Mouse (Mus musculus): Measurements from ENCODE around the gene Atmin. TPM values are rescaled to one million over a fixed set of nuclear protein-coding genes. Genes with fewer than 3 reads are reported as not detected.

Atmin gene
- total RNA-seq, 2 experiments from 2014 or later = 24.3 to 25.0 TPM

Other genes with a start within 250 kb of the Atmin start
- gene Cdyl2, start 210.4 kb upstream of the Atmin start, total RNA-seq (2021) = 1 to 10 TPM; 4.6 to 6.1 TPM
- gene Cmc2, start 21.9 kb upstream of the Atmin start, total RNA-seq (2021) = 10 to 100 TPM; 53.0 to 57.0 TPM
- gene Cenpn, start 21.7 kb upstream of the Atmin start, total RNA-seq (2021) = 1 to 10 TPM; 2.6 to 2.7 TPM
- gene 1700030J22Rik, start 35.6 kb downstream of the Atmin start, total RNA-seq (2021) = 1 to 10 TPM; 1.4 to 1.5 TPM
- gene Gcsh, start 50.1 kb downstream of the Atmin start, total RNA-seq (2021) = 100 to 1,000 TPM; 140 to 168 TPM
- gene Pkd1l2, start 139.1 kb downstream of the Atmin start, total RNA-seq (2021) = 1 to 10 TPM; 1.0 to 2.9 TPM
- gene Bco1, start 152.5 kb downstream of the Atmin start, total RNA-seq (2021) = under 1 TPM in 1 of 2 experiments, not detected in 1; 0.42 TPM
- gene Gan, start 214.7 kb downstream of the Atmin start, total RNA-seq (2021) = 10 to 100 TPM in 1 of 2 experiments, 1 to 10 TPM in 1; 7.4 to 13.2 TPM

Measured in adrenal gland, adult 18-20 months (tissue).